Mouse (Mus musculus): Measurements from ENCODE around the gene Tmem234. TPM values are rescaled to one million over a fixed set of nuclear protein-coding genes. Genes with fewer than 3 reads are reported as not detected.

Tmem234 gene
- polyA plus RNA-seq, 1 experiment from 2014 or later, result 193 TPM

DNA sequence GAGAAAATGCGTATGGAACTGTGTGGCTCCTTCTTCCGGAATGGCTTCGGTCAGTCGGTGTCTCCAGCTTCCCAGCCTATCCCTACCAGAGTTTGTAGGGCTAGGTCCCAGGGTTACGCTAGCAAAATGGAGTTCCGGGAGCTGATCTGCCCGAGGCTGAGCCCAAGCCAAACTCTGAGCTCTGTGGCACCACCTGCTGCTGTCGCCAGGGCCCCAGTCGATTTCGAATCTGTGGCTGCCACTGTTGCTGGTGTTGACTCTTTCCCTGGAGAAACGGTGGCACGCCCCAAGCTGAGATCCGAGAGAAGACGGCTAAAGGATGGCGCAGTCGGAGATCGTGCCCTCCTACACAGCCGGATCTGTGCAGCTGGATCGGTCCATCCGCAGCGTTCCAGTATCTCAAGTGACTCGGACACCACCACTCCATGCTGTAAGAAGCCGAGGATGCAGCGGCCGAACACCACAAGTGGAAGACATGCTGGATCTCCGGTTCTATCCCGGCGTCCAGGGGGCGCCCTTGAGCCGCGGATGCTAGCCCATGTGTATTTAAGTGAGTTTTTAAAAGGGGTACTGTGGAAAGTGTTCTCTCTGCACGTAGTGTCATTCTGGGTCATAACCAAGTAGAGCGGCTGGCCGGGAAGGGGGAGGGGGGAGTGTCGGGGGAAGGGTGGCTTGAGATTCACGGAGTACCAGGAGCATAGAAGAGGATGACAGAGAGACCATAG, 15.4 kb upstream of the Tmem234 start:
- no peaks in the 10 kb centered on the region for H3K27me3 ChIP-seq
- peaks cover 10% of the 10 kb centered on the region for H3K4me1 ChIP-seq (replicated peaks)
- peak overlapping the region; percentile 66 for H3K9ac ChIP-seq
- ATAC-seq (ENCODE audit: low read depth), result peak; percentile 47; the same call in 1 of the 2 replicates
- WGBS, result 2% methylated on average over 36 of the region's 36 CpGs
- H3K4me2 ChIP-seq, result peak overlapping the region; percentile 59
- H3K27ac ChIP-seq (replicated peaks), result no peak overlapping the region
- peaks cover 3% of the 10 kb centered on the region; the same call in 1 of the 2 replicates for H3K36me3 ChIP-seq
- H3K4me3 ChIP-seq, result peak overlapping the region; percentile 38
- H3K9me3 ChIP-seq, result no peaks in the 10 kb centered on the region

DNA sequence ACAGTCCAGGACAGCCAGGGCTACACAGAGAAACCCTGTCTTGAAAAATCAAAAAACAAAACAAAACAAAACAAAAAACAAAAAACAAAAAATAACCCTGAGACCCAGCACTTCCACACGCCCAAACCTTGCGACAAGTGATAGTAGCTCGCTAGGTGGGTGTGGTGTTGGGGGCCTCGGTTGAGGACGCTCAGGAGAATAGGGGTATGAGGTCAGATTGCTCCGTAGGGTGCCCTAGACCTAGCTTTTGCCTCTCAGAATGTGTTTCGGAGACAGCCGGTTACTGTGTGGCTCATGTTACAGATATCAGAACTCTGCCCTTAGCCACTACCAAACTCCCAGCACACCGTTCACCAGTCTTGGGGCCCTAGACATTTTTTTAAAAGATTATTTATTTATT, 14.7 kb upstream of the Tmem234 start:
- Histone ChIP-seq H3K36me3 (peaks cover 10% of the 10 kb centered on the region), H3K27ac (replicated peaks) (no peak overlapping the region), H3K9me3 (no peaks in the 10 kb centered on the region), H3K4me3 (no peak overlapping the region), H3K4me1 (replicated peaks) (peaks cover 10% of the 10 kb centered on the region), H3K9ac (no peak overlapping the region), H3K27me3 (no peaks in the 10 kb centered on the region), H3K4me2 (peak overlapping the region; percentile 59; the same call in 1 of the 2 replicates)
- 78% methylated on average over 9 of the region's 9 CpGs for WGBS
- ATAC-seq (ENCODE audit: low read depth), result no peak

DNA sequence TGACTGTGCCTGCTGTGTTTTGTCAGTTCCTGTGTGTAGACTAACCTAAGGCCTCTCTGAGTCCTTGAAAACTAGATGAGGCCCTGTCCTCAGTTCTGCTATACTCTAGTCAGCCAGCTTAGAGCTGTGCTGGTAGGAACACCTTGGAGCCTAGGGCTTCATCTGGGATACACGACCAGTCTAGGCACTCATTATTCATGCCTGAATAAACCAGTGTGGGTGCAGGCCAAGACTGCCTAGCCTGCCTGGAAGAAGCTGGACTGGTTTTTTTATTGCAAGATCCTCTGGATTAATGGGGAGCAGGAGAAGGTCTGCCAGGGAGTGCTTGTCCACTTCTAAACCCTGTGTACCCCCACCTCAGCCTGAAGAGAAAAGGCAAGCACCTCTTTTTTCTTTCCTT, 13.5 kb upstream of the Tmem234 start:
- H3K36me3 ChIP-seq, result peaks cover 22% of the 10 kb centered on the region

DNA sequence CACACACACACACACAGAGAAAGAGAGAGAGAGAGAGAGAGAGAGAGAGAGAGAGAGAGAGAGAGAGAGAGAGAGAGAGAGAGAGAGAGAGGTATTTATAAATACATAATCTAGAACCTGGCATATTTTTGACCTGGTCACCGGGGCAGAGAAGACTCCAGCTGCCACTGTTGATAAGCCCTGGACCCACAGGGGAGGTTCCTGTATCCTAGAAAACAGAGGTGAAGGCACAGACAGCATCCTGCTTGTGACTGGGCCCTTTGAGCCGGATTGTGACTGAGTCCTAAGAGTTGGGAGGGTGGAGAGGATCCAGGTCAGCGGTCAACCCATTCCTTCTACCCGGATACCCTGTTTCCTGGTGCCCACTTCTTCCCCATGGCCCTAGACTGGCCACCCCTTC, 11.6 kb upstream of the Tmem234 start:
- peaks cover 40% of the 10 kb centered on the region for H3K36me3 ChIP-seq
- no peak overlapping the region for H3K9ac ChIP-seq
- no peak overlapping the region for H3K27ac ChIP-seq (replicated peaks)
- peaks cover 10% of the 10 kb centered on the region for H3K4me1 ChIP-seq (replicated peaks)
- no peaks in the 10 kb centered on the region for H3K27me3 ChIP-seq
- H3K4me2 ChIP-seq, result no peak overlapping the region
- no peak overlapping the region for H3K4me3 ChIP-seq
- 75% methylated on average over 4 of the region's 4 CpGs for WGBS
- no peaks in the 10 kb centered on the region for H3K9me3 ChIP-seq
- no peak for ATAC-seq (ENCODE audit: low read depth)

More for the DNA sequence above, 13.5 kb upstream of the Tmem234 start:
- Histone ChIP-seq H3K9ac (no peak overlapping the region), H3K9me3 (no peaks in the 10 kb centered on the region), H3K4me1 (replicated peaks) (peaks cover 10% of the 10 kb centered on the region), H3K27ac (replicated peaks) (no peak overlapping the region), H3K4me3 (no peak overlapping the region), H3K27me3 (no peaks in the 10 kb centered on the region), H3K4me2 (no peak overlapping the region)
- 27% methylated on average over 1 of the region's 1 CpGs for WGBS
- ATAC-seq (ENCODE audit: low read depth), result no peak

DNA sequence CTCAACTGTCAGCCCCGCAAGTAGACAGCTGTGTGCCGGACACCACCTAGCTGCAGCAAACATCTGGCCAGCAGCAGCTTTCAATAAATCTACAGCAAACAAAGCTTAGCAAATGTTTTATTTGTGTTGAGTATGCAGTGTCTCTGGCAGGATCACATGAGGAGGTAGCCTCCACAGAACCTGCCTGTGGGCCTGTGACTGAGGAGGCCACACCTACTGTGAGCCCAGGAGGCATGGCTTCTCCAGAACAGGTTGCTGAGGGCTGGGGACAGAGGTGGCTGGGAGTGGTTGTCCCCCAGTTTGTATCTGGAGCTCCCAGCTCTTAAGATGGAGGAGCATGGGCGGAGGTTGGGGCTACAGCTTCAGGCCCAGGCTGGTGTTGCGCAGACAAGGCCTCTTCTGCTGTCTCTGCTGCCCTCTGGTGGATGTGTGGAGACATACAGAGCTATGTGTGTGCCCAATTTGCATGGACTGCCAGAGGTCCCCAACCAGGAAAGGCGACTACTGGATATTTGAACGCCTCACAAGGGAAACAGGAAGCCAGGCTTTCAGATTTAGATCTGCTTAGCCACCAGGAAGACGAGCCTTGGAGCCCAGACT, 8.1 kb downstream of the Tmem234 start:
- Histone ChIP-seq H3K4me3 (no peak overlapping the region), H3K4me2 (no peak overlapping the region), H3K9ac (peak overlapping the region; percentile 54; the same call in 1 of the 2 replicates), H3K27me3 (no peaks in the 10 kb centered on the region), H3K27ac (replicated peaks) (peak overlapping the region; percentile 49; the same call in 1 of the 2 replicates), H3K9me3 (no peaks in the 10 kb centered on the region), H3K4me1 (replicated peaks) (no peaks in the 10 kb centered on the region; the same call in 1 of the 2 replicates), H3K36me3 (peaks cover 54% of the 10 kb centered on the region)
- 33% methylated on average over 7 of the region's 7 CpGs for WGBS
- peak; percentile 72 for ATAC-seq (ENCODE audit: low read depth)

DNA sequence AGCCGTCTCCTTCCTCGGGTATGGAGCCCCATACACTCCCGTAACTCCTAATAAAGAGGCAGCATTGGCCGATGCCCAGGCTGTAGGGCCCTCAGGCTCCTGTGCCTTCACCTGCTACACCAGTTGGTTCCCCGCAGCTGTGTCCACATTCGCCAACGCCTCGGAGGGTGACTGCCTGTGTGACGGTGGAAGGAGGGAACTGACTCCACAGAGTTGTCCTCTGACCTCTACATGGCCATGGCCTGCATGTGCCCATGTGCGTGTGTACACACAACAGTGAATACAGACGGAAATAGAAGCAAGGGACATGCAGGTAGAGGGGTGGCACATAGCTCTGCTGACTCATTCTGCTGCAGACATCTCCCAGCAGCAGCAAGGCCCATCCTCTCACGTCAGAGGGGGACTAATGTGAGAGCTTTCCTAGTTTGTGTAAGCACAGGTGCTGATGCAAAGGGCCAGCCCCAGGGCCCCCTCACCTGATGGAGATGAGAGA, 8.7 kb downstream of the Tmem234 start:
- ATAC-seq (ENCODE audit: low read depth), result no peak
- Histone ChIP-seq H3K4me3 (no peak overlapping the region), H3K27me3 (no peaks in the 10 kb centered on the region), H3K27ac (replicated peaks) (no peak overlapping the region), H3K9ac (0 out of 2 replicates have a peak overlapping the region, but pooled peaks have one; percentile 0), H3K4me2 (no peak overlapping the region), H3K4me1 (replicated peaks) (no peaks in the 10 kb centered on the region; the same call in 1 of the 2 replicates), H3K9me3 (no peaks in the 10 kb centered on the region), H3K36me3 (peaks cover 47% of the 10 kb centered on the region)
- 78% methylated on average over 12 of the region's 12 CpGs for WGBS

DNA sequence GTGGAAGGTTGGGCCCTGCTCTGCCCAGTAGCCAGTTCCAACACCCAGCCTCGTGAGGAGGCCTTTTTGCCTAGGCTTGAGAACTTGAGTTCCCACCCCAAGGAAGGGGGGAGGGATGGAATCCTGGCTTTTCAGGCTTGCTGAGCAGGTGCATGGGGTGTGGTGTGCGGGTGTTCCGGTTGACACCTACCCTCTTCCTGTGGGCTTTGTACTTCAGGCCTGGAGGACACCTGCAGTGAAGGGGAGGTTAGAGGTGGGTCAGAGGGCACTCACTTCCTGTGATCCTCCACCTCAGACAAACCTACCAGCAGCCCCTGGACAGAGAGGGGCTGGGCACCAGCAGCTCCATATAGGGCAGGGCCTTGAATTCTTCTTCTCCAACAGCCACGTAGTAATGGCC, 9.6 kb downstream of the Tmem234 start:
- Histone ChIP-seq H3K27me3 (no peaks in the 10 kb centered on the region), H3K27ac (replicated peaks) (no peak overlapping the region), H3K9me3 (no peaks in the 10 kb centered on the region), H3K4me1 (replicated peaks) (no peaks in the 10 kb centered on the region; the same call in 1 of the 2 replicates), H3K4me2 (no peak overlapping the region), H3K36me3 (peaks cover 42% of the 10 kb centered on the region), H3K9ac (no peak overlapping the region), H3K4me3 (no peak overlapping the region)
- ATAC-seq (ENCODE audit: low read depth), result no peak
- WGBS, result 84% methylated on average over 4 of the region's 4 CpGs

DNA sequence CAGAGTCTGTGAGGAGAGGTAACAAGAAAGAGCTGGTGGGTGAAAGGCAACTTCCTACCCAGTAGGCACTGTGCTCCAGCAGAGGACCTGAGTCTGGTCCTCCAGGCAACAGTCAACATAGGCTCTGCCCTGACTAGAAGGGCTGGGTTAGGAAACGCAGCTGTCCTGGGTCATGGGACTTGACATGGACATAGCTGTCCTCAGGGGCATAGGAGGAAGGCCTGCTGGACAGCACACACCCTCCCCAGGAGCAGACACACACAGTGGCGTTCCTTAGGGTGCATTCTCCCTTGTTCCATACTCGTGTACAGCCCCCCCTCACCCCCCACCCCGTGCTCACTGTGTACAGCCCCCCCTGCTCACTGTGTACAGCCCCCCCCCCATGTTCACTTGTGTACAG, 10.0 kb downstream of the Tmem234 start:
- no peaks in the 10 kb centered on the region for H3K9me3 ChIP-seq
- H3K9ac ChIP-seq, result no peak overlapping the region
- no peak for ATAC-seq (ENCODE audit: low read depth)
- no peak overlapping the region for H3K27ac ChIP-seq (replicated peaks)
- H3K4me1 ChIP-seq (replicated peaks), result no peaks in the 10 kb centered on the region; the same call in 1 of the 2 replicates
- peaks cover 39% of the 10 kb centered on the region for H3K36me3 ChIP-seq
- no peak overlapping the region for H3K4me3 ChIP-seq
- 63% methylated on average over 4 of the region's 4 CpGs for WGBS
- no peak overlapping the region for H3K4me2 ChIP-seq
- H3K27me3 ChIP-seq, result no peaks in the 10 kb centered on the region

DNA sequence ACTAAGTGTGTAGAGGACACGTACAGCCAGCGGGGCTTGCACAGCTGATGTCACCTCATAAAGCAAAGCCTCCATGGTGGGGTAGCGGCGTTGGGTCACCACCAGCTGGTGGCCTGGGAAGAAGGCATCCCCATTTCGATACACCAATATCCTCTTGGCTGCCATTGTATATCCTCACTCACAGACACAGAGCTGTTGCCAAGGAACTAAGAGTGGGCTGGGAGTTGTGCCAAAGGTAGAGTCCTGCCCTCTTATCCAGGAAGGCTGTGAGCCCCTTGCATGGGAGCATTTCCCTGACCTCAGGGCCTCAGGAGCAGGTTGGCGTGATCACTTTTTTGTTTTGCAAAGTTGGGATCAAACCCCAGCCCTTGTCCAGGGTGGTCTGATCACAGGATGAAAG, 13.6 kb downstream of the Tmem234 start, which contains the start of gene Dcdc2b:
Gene Dcdc2b, minus strand, starts transcription at position 165 of the 400 bp plus-strand sequence.
- Histone ChIP-seq H3K4me1 (replicated peaks) (peaks cover 14% of the 10 kb centered on the region), H3K27ac (replicated peaks) (no peak within 1 kb of the TSS), H3K4me2 (no peak within 1 kb of the TSS), H3K9ac (0 out of 2 replicates have a peak within 1 kb of the TSS, but pooled peaks have one; percentile 6), H3K27me3 (no peaks in the 10 kb centered on the region), H3K4me3 (no peak within 1 kb of the TSS), H3K9me3 (no peaks in the 10 kb centered on the region), H3K36me3 (peaks cover 32% of the 10 kb centered on the region)
- WGBS, result 81% methylated on average over 6 of the region's 6 CpGs
- ATAC-seq (ENCODE audit: low read depth), result no peak

DNA sequence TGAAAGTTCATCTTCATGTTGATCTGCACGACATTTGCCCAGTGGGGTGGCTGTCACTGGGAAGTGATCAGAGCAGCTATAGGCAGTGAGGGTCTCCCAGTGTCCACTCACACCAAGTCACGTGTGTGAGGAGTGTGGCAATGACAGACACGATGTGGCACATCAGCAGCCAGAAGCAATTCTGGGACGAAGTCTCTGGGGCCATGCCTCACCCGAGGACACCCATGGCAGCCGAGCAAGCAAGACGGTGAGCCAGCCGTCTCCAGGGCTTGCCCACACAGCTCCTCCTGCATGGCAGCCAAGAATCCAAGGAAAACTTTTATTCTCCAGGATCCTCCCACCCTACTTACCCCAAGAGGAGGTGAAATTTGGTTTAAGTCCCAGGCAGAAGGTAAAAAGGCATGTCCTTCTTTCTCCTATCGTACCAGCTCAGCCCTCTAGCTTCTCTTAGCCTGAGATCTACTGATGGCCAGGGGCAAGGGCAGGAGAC, 15.4 kb downstream of the Tmem234 start:
- peaks cover 18% of the 10 kb centered on the region for H3K4me1 ChIP-seq (replicated peaks)
- no peak overlapping the region for H3K4me3 ChIP-seq
- H3K9ac ChIP-seq, result no peak overlapping the region
- 89% methylated on average over 9 of the region's 9 CpGs for WGBS
- peaks cover 27% of the 10 kb centered on the region for H3K36me3 ChIP-seq
- H3K4me2 ChIP-seq, result no peak overlapping the region
- no peaks in the 10 kb centered on the region for H3K9me3 ChIP-seq
- no peak for ATAC-seq (ENCODE audit: low read depth)
- no peaks in the 10 kb centered on the region for H3K27me3 ChIP-seq
- H3K27ac ChIP-seq (replicated peaks), result no peak overlapping the region

DNA sequence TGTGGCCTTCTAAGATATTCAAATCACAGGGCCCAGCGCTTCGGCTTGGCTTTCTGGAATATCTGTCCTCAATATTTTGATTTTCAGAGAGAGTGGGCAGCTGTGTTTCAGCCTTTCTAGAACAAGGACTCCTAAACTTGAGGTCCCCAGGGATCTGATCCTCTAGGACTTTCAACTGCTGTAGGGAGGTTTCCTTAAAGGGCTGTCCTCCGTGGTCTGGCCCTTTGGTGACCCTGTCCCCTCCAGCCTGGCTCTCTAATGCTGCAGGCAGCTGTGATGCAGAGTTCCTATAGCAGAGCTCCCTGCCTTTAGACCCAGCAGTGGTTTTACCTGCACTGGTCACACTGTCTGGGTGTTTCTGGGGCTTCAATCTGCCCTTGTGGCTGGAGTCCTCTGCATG, 16.2 kb downstream of the Tmem234 start:
- WGBS, result 93% methylated on average over 3 of the region's 3 CpGs
- Histone ChIP-seq H3K4me3 (no peak overlapping the region), H3K4me1 (replicated peaks) (peaks cover 26% of the 10 kb centered on the region), H3K27me3 (no peaks in the 10 kb centered on the region), H3K9me3 (no peaks in the 10 kb centered on the region), H3K9ac (no peak overlapping the region), H3K36me3 (peaks cover 31% of the 10 kb centered on the region), H3K27ac (replicated peaks) (no peak overlapping the region), H3K4me2 (no peak overlapping the region)
- ATAC-seq (ENCODE audit: low read depth), result no peak

DNA sequence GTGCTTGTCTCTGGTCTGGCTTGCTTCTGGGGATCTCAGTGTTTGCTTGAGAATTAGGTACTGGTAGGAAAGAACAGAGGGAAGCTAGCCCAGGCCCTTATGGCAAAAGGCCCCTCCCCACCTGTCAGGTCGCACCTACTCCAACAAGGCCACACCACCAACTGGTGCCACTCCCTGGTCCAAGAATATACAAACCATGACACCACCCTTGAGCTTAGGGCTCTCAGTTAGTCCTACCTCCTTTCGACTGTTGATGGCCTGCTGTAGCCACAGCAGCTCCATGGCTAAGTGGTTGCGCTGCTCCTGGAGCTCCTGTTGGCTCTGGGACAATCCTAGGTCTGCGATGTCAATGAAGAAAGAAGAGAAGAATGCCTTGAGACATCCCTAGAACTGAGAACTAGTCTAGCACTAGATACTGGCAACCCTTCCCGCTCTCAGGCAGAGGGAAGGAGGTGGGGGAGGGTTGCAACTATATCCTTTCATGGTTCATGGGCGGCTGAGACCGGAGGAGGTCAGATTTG, 16.7 kb downstream of the Tmem234 start:
- no peak overlapping the region for H3K4me3 ChIP-seq
- H3K4me1 ChIP-seq (replicated peaks), result peaks cover 32% of the 10 kb centered on the region
- H3K27ac ChIP-seq (replicated peaks), result no peak overlapping the region
- no peak for ATAC-seq (ENCODE audit: low read depth)
- H3K36me3 ChIP-seq, result peaks cover 31% of the 10 kb centered on the region
- no peak overlapping the region for H3K4me2 ChIP-seq
- no peak overlapping the region for H3K9ac ChIP-seq
- H3K9me3 ChIP-seq, result no peaks in the 10 kb centered on the region
- 98% methylated on average over 7 of the region's 7 CpGs for WGBS
- H3K27me3 ChIP-seq, result no peaks in the 10 kb centered on the region
